Mouse (Mus musculus): ENCODE data around the gene Ncoa3.

DNA sequence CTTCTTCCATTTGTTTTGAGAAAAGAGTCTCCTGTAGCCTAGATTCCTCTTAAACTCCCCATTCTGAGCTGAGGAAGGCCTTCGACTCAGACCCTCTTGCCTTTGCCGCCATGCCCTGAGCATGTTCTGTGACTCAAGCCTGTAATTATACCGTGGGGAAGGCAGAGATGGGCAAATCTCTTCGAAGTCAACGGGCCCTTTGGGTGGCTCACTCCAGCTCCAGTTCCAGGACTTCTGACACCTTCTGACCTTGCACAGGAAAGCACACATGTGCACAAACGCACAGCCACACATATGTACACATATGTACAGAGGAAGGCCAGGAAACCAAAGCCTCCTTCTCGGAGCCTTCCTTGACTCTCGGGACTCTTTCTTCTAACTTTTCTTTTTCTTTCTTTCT is 37.0 kb upstream of the Ncoa3 start:
- TF ChIP-seq CTCF (IDR thresholded peaks at IDR 0.05; ENCODE audit: low read depth, low read length) (no peak), POLR2A (IDR thresholded peaks at IDR 0.05; ENCODE audit: extremely low read depth, insufficient read depth, low read length) (no peak)

Data from liver, adult 2 months (tissue).